Mouse (Mus musculus) adrenal gland, postnatal 4 days (tissue): ENCODE data around the gene C8g. TPM values are rescaled to one million over a fixed set of nuclear protein-coding genes. Genes with fewer than 3 reads are reported as not detected.

ENCODE experiments used
- DNase-seq, 2 experiments: peaks; one replicate each; pipeline ENCODE4 v3.0.0; 2021 to 2022; ENCODE audit warnings: low spot score in 2 of 2, mixed read lengths in 2 of 2
- long read RNA-seq, 2 experiments: library from polyadenylated mRNA; stranded (forward); transcript quantifications; one replicate each; pipeline ENCODE4 v2.0.0; 2021
- total RNA-seq, 2 experiments: library from RNA; stranded (reverse); gene quantifications; 2 replicates each; pipeline ENCODE4 v1.2.3; 2021

C8g gene
- total RNA-seq: 1 to 10 TPM; 1.0 to 9.9 TPM
- long read RNA-seq, experiment 1, transcript C8g-202 (7 exons, 1,150 nt): major isoform, 12 of 16 reads
- long read RNA-seq, experiment 1, partial matches to known transcripts: 1 of 16 reads
- long read RNA-seq, experiment 1, other reads (novel, unspliced or antisense): 3 of 16 reads
- long read RNA-seq, experiment 2, partial matches to known transcripts: 1 of 5 reads
- long read RNA-seq, experiment 2, other reads (novel, unspliced or antisense): 1 of 5 reads

GRCm38 (mm10) chr2:25501593-25502486, at the start of gene C8g:
Gene C8g (minus strand): TSS chr2:25501719.
- no peak for DNase-seq

GRCm38 (mm10) chr2:25551186-25551585, 49.7 kb upstream of the C8g start:
- DNase-seq: no peak

- no peak for DNase-seq
Measured at GRCm38 (mm10) chr2:25549021-25549991, 47.8 kb upstream of the C8g start.

- peak; percentile 88 to 94 for DNase-seq
Measured at GRCm38 (mm10) chr2:25546811-25547491, 45.4 kb upstream of the C8g start, which contains the start of gene Traf2. Gene Traf2 (minus strand): TSS chr2:25546940.

GRCm38 (mm10) chr2:25545996-25546810, 44.7 kb upstream of the C8g start:
- DNase-seq: no peak

GRCm38 (mm10) chr2:25541644-25542367, 40.3 kb upstream of the C8g start:
- DNase-seq: no peak

GRCm38 (mm10) chr2:25540541-25540948, 39.0 kb upstream of the C8g start:
- DNase-seq: no peak

GRCm38 (mm10) chr2:25536531-25536930, 35.0 kb upstream of the C8g start:
- no peak for DNase-seq

- no peak for DNase-seq
Measured at GRCm38 (mm10) chr2:25534866-25535182, 33.3 kb upstream of the C8g start.

- DNase-seq: peak; percentile 33 to 43
Measured at GRCm38 (mm10) chr2:25534178-25534865, 32.8 kb upstream of the C8g start.

GRCm38 (mm10) chr2:25533707-25534106, 32.2 kb upstream of the C8g start:
- no peak for DNase-seq

GRCm38 (mm10) chr2:25526510-25527302, 25.2 kb upstream of the C8g start:
- DNase-seq: no peak

GRCm38 (mm10) chr2:25509912-25510311, 8.4 kb upstream of the C8g start:
- DNase-seq: no peak

- no peak for DNase-seq
Measured at GRCm38 (mm10) chr2:25506964-25507363, 5.4 kb upstream of the C8g start.

GRCm38 (mm10) chr2:25505860-25506259, 4.3 kb upstream of the C8g start:
- no peak for DNase-seq

GRCm38 (mm10) chr2:25505000-25505399, 3.5 kb upstream of the C8g start:
- no peak for DNase-seq

GRCm38 (mm10) chr2:25504538-25504937, 3.0 kb upstream of the C8g start:
- DNase-seq: no peak

GRCm38 (mm10) chr2:25502726-25503125, 1.2 kb upstream of the C8g start:
- no peak for DNase-seq
